Mouse (Mus musculus): ENCODE results near the gene Gabpb2.

Gene Gabpb2

DNA sequence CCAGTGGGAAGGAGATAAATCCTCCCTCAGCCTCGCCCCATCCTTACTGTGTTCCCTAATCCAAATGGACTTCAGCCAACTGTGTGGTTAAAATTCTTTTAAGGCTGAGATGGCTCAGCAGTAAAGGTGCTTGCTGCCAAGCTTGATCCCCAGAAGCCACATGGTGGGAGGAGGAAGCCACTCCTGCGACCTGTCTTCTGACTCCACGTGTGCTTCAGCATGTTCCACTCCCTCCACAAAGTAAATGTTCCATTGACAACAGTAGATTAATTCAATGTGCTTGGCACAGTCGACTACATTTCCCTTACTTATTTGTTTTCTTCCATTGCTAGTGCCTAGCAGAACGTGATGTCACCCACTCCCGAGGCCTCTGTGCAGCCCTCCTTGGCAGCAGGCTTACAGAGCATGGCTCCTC is 23.0 kb downstream of the Gabpb2 start:
- H3K4me3 ChIP-seq (replicated peaks; ENCODE audit: low read length), result no peak overlapping the region
- peaks cover 93% of the 10 kb centered on the region for H3K36me3 ChIP-seq (ENCODE audit: insufficient read depth, low read length)
- TF ChIP-seq NANOG (IDR thresholded peaks at IDR 0.05; ENCODE audit: borderline replicate concordance, low read length) (no peak), POU5F1 (IDR thresholded peaks at IDR 0.05; ENCODE audit: borderline replicate concordance, low read length) (no peak), CTCF (conservative IDR thresholded peaks at IDR 0.05; ENCODE audit: low read length) (no peak)
- no peaks in the 10 kb centered on the region for H3K4me1 ChIP-seq (replicated peaks; ENCODE audit: low read depth, low read length)
- H3K9me3 ChIP-seq (ENCODE audit: low read length), result no peaks in the 10 kb centered on the region
- H3K27me3 ChIP-seq (ENCODE audit: insufficient read depth, low read length), result no peaks in the 10 kb centered on the region

DNA sequence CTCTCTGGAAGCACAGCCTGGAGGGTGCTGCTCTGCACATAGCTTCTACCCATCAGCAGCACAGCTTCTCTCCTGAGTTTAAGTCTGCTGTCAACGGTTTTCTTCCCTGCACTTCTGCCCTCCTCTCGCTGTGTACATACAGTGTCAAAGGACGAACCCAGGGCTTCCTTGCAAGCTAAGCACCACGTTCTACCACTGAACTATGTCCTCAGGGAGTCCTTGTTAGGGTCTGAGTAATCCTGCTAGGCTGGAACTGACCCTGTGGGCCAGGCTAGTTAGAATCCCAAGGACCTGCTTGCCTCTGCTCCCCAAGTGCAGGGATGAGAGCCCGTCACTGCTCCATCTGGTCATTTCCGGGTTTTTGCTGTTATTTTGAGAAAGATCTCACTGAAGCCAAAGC is 30.8 kb downstream of the Gabpb2 start:
- Histone ChIP-seq H3K27me3 (ENCODE audit: insufficient read depth, low read length) (no peaks in the 10 kb centered on the region), H3K4me1 (replicated peaks; ENCODE audit: low read depth, low read length) (no peaks in the 10 kb centered on the region), H3K36me3 (ENCODE audit: insufficient read depth, low read length) (peaks cover 95% of the 10 kb centered on the region), H3K9me3 (ENCODE audit: low read length) (no peaks in the 10 kb centered on the region), H3K4me3 (replicated peaks; ENCODE audit: low read length) (no peak overlapping the region)
- TF ChIP-seq CTCF (conservative IDR thresholded peaks at IDR 0.05; ENCODE audit: low read length) (no peak), NANOG (IDR thresholded peaks at IDR 0.05; ENCODE audit: borderline replicate concordance, low read length) (no peak), POU5F1 (IDR thresholded peaks at IDR 0.05; ENCODE audit: borderline replicate concordance, low read length) (no peak)

DNA sequence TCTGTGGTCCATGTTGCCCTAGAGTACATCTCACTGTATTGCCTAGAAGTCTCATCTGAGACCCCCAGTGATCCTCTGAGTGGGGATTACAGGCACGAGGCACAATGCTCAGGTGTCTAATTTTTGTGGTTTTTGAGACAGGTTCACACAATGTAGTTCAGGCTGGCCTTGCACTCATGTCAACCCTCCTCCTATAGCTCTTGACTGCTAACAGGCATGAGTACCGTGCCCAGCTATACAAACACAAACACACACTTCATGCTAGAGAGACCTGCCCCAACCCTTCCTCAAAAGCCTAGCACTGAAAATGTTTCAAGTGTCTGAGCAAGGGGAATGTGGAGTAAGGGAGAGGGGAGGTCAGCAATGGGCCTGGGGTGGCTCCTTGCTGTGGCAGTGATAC is 31.6 kb downstream of the Gabpb2 start:
- no peak overlapping the region for H3K4me3 ChIP-seq (replicated peaks; ENCODE audit: low read length)
- TF ChIP-seq CTCF (conservative IDR thresholded peaks at IDR 0.05; ENCODE audit: low read length) (no peak), POU5F1 (IDR thresholded peaks at IDR 0.05; ENCODE audit: borderline replicate concordance, low read length) (no peak), NANOG (IDR thresholded peaks at IDR 0.05; ENCODE audit: borderline replicate concordance, low read length) (no peak)
- no peaks in the 10 kb centered on the region for H3K4me1 ChIP-seq (replicated peaks; ENCODE audit: low read depth, low read length)

DNA sequence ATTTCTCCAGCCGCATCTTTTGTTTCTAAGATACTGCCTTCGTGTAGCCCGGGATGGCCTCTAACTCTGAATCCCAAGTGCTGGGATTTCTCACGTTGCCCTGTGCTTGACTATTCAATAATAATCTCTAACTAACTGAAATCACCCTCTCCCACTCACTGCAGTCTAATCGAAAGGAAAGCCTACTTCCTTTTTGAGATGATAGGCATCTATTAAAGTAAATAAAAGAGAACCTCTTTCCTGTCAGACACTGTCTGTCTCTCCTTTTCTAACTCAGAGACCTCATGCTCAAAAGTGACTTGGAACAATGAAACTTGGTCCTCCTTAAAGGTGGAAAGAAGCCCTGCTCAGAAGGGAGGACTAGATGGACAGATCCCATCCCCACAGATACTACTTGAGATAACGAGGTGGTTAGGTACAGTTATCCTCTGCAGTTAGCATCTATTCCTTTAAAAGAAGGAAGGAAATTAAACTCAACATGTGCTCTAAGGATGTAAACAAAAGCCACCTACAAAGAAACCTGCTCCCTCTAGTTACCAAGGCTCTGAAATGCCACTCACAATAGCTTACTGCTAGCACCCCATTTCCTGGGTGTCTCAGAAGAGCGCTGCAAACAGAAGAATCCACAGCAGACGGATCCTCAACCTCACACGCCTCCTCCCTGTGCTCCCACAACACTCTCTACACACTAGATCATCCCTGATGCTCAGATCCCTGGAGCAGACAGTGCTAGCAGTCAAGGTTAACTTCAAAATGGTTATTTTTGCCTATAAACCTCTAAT is 32.7 kb downstream of the Gabpb2 start:
- Histone ChIP-seq H3K4me1 (replicated peaks; ENCODE audit: low read depth, low read length) (no peaks in the 10 kb centered on the region), H3K4me3 (replicated peaks; ENCODE audit: low read length) (no peak overlapping the region), H3K9me3 (ENCODE audit: low read length) (no peaks in the 10 kb centered on the region), H3K27me3 (ENCODE audit: insufficient read depth, low read length) (no peaks in the 10 kb centered on the region), H3K36me3 (ENCODE audit: insufficient read depth, low read length) (peaks cover 90% of the 10 kb centered on the region)
- TF ChIP-seq POU5F1 (IDR thresholded peaks at IDR 0.05; ENCODE audit: borderline replicate concordance, low read length), result no peak

More for the DNA sequence above, 31.6 kb downstream of the Gabpb2 start:
- peaks cover 95% of the 10 kb centered on the region for H3K36me3 ChIP-seq (ENCODE audit: insufficient read depth, low read length)
- H3K27me3 ChIP-seq (ENCODE audit: insufficient read depth, low read length), result no peaks in the 10 kb centered on the region
- no peaks in the 10 kb centered on the region for H3K9me3 ChIP-seq (ENCODE audit: low read length)

DNA sequence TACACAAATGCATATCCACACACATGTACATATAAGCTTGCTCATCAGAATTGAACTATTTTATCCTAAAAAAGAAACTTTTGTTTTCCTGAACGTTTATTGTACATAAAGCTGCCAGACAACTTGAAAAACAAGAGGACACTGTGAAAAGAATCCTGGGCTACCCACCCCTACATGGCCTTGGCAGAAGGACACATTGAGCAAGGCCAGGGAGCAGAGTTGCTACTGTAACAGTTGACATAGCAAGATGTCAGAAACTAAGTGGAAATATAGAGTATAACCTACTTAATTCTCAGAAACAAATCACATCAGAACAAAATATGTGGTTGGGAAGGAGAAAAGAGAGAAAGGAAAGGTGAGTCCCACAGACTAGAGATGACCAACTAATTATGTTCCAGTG is 35.9 kb downstream of the Gabpb2 start:
- TF ChIP-seq NANOG (IDR thresholded peaks at IDR 0.05; ENCODE audit: borderline replicate concordance, low read length) (no peak), POU5F1 (IDR thresholded peaks at IDR 0.05; ENCODE audit: borderline replicate concordance, low read length) (no peak), CTCF (conservative IDR thresholded peaks at IDR 0.05; ENCODE audit: low read length) (no peak)
- H3K27me3 ChIP-seq (ENCODE audit: insufficient read depth, low read length), result no peaks in the 10 kb centered on the region
- H3K4me3 ChIP-seq (replicated peaks; ENCODE audit: low read length), result no peak overlapping the region
- H3K4me1 ChIP-seq (replicated peaks; ENCODE audit: low read depth, low read length), result peaks cover 9% of the 10 kb centered on the region
- H3K36me3 ChIP-seq (ENCODE audit: insufficient read depth, low read length), result peaks cover 58% of the 10 kb centered on the region
- no peaks in the 10 kb centered on the region for H3K9me3 ChIP-seq (ENCODE audit: low read length)

DNA sequence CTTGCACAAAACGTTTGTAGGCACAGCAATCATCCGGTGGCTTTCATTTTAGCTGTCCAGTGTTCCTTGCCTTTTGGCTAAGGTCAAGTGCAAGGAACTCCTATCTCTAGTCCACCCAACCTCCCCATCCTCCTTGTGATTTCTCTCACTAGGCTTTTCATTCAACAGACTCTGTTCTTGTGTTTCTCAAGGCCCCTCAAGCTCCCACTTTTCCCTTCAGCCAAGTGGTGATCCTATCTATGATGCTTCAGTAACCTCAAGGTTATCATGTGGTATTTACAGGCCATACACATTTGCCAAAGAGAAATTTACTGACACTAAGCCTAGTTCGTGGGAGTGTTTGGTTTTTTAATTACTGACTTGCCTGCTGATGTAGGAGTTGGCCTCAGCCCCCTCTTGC is 37.8 kb downstream of the Gabpb2 start:
- Histone ChIP-seq H3K27me3 (ENCODE audit: insufficient read depth, low read length) (0 out of 2 replicates have a peak, but pooled peaks cover 2% of the 10 kb centered on the region), H3K9me3 (ENCODE audit: low read length) (no peaks in the 10 kb centered on the region), H3K4me3 (replicated peaks; ENCODE audit: low read length) (no peak overlapping the region), H3K36me3 (ENCODE audit: insufficient read depth, low read length) (peaks cover 40% of the 10 kb centered on the region), H3K4me1 (replicated peaks; ENCODE audit: low read depth, low read length) (peaks cover 28% of the 10 kb centered on the region)
- no peak for TF ChIP-seq POU5F1 (IDR thresholded peaks at IDR 0.05; ENCODE audit: borderline replicate concordance, low read length)
- TF ChIP-seq NANOG (IDR thresholded peaks at IDR 0.05; ENCODE audit: borderline replicate concordance, low read length), result no peak
- no peak for TF ChIP-seq CTCF (conservative IDR thresholded peaks at IDR 0.05; ENCODE audit: low read length)

DNA sequence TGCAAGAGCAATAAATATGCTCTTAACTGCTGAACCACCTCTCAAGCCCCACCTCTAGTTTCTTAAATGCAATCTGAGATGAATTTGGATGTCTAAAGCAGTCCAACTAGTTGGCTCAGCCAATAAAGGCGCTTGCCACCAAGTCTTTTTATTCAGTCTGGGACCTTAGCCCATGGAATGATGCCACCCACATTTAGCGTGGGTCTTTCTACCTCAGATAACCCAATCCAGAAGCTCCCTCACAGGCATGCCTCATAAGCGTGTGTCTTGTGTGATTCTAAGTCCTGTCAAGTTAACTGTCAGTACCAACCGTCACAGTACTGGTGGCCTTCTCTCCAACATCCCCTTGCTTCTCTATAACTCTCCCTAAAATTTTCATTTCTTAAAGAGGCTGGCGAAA is 38.8 kb downstream of the Gabpb2 start:
- TF ChIP-seq POU5F1 (IDR thresholded peaks at IDR 0.05; ENCODE audit: borderline replicate concordance, low read length), result no peak
- Histone ChIP-seq H3K4me1 (replicated peaks; ENCODE audit: low read depth, low read length) (peaks cover 34% of the 10 kb centered on the region), H3K4me3 (replicated peaks; ENCODE audit: low read length) (no peak overlapping the region), H3K36me3 (ENCODE audit: insufficient read depth, low read length) (peaks cover 30% of the 10 kb centered on the region), H3K9me3 (ENCODE audit: low read length) (no peaks in the 10 kb centered on the region), H3K27me3 (ENCODE audit: insufficient read depth, low read length) (peaks cover 4% of the 10 kb centered on the region)

DNA sequence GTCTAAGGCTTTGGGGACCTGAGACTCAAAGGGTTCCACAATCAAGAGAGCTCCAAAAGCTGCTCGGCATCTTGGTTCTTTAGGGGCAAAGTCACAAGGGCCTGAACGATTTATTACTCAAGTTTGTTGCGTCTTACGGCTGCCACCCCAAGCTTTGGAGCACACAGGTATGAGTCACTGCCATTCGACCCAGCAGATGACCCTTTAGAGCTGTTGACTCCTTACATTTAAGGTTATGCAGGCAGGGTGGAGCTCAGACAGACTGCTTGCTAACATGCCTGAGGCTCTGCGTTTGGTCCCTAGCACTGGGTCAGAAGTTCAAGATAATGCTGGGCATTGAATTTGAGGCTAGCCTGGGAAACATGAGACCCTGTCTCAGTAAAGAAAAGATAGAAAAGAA is 40.1 kb downstream of the Gabpb2 start:
- no peak overlapping the region for H3K4me3 ChIP-seq (replicated peaks; ENCODE audit: low read length)
- peaks cover 39% of the 10 kb centered on the region for H3K4me1 ChIP-seq (replicated peaks; ENCODE audit: low read depth, low read length)
- no peaks in the 10 kb centered on the region for H3K9me3 ChIP-seq (ENCODE audit: low read length)
- H3K36me3 ChIP-seq (ENCODE audit: insufficient read depth, low read length), result peaks cover 17% of the 10 kb centered on the region
- H3K27me3 ChIP-seq (ENCODE audit: insufficient read depth, low read length), result peaks cover 18% of the 10 kb centered on the region
- TF ChIP-seq POU5F1 (IDR thresholded peaks at IDR 0.05; ENCODE audit: borderline replicate concordance, low read length) (no peak), NANOG (IDR thresholded peaks at IDR 0.05; ENCODE audit: borderline replicate concordance, low read length) (no peak), CTCF (conservative IDR thresholded peaks at IDR 0.05; ENCODE audit: low read length) (no peak)

DNA sequence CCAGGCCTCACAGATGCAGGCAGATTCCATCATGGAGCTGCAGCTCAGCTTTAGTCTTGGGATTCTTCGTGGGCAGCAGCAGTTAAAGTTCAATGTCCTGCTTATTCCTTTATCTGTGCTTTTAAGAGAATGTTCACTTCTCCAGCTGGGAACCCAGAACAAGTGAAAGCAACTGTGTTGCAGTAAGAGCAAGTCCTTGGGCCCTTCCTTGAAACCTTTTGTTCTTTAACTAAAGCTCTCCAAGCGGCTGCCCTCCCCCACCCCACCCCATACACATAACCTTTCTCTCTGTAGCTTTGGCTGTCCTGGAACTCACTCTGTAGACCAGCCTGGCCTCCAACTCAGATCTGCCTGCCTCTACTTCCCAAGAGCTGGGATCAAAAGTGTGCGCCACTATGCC is 41.2 kb downstream of the Gabpb2 start:
- peaks cover 14% of the 10 kb centered on the region for H3K36me3 ChIP-seq (ENCODE audit: insufficient read depth, low read length)
- no peak overlapping the region for H3K4me3 ChIP-seq (replicated peaks; ENCODE audit: low read length)
- peaks cover 28% of the 10 kb centered on the region for H3K27me3 ChIP-seq (ENCODE audit: insufficient read depth, low read length)
- H3K4me1 ChIP-seq (replicated peaks; ENCODE audit: low read depth, low read length), result peaks cover 44% of the 10 kb centered on the region
- H3K9me3 ChIP-seq (ENCODE audit: low read length), result no peaks in the 10 kb centered on the region
- TF ChIP-seq POU5F1 (IDR thresholded peaks at IDR 0.05; ENCODE audit: borderline replicate concordance, low read length) (no peak), CTCF (conservative IDR thresholded peaks at IDR 0.05; ENCODE audit: low read length) (no peak), NANOG (IDR thresholded peaks at IDR 0.05; ENCODE audit: borderline replicate concordance, low read length) (no peak)

Measured in E14TG2a.4 (cell line).